In the genomic region with DNA sequence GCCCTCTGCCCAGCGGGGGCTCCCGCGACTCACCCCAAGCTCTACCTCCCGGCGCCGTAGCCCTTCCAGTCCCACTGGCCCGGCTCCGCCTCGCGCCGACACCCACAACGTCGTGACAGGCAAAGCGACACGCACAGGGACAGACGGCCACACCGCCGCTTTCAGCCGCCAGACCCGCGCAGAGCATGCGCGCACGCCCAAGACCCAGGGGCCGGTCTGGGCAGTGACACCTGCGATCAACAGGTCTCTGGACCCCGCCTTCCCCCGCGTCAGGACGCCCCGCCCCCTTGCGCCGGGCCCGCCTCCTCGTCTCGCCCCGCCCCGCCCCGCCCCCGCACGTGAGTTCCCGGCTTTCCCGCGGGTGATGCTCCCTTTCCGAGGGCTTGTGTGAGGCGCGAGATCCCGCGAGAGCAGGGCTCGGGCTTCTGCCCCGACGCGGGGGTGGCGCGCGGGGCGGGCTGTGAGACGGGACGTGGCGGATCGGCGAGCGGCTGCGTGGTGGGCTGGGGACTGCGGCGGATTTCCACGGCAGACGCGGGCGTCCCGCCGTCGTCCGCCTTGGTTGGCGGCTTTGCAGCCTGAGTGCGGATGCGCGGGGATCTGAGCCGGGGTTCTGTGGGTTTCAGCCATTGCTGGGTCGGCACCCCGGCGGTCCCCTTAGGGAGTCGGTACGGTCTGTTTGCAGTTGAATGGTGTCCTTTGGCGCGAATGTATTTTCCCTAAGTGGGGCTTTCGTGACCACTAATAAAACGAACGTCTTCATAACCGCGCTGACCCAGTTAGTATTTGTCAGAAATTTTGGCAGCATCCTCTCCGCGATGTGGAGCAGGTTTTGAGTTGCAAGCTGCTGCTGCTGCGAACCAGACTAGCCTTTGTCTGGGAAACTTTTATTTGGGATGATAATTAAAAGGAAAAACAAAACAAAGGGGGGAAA, we compare ENCODE assay signal across 8 mouse cellular contexts. TPM values are rescaled to one million over a fixed set of nuclear protein-coding genes. Genes with fewer than 3 reads are reported as not detected.
DNase-seq lines count a peak whose midpoint lies in the region; ATAC-seq lines count a peak whose summit lies in the region.

A gene (minus strand): TSS at position 262 of the 934 bp plus-strand sequence.

- WGBS in intestine, embryonic 15.5 days: under 1% methylated on average over 94 of the region's 94 CpGs

- ATAC-seq in intestine, embryonic 15.5 days: peak; percentile 99
- peak; percentile 91 for ATAC-seq in megakaryocyte-erythroid progenitor cell, adult 5-6 weeks (replicated peaks; ENCODE audit: low FRiP score, low TSS enrichment, poor library complexity, severe bottlenecking)

- H3K4me1 ChIP-seq in intestine, embryonic 15.5 days (replicated peaks): peaks cover 4% of the 10 kb centered on the region

- intact Hi-C loops in gastrocnemius, postnatal 36 days (cut with DNase I): loop anchor here (5.0 kb wide), 1 partner anchor 118 kb away; no protein-coding TSS in a partner anchor
- intact Hi-C loops in left cerebral cortex, postnatal 14 days (cut with DNase I): loop anchor here (5.0 kb wide), 2 partner anchors 42 to 118 kb away; no protein-coding TSS in a partner anchor

- H3K27ac ChIP-seq in intestine, embryonic 15.5 days: peak within 1 kb of the TSS; percentile 97

- peak; percentile 93 for DNase-seq in adrenal gland, adult 8-10 months
- DNase-seq in embryo, embryonic 11.5 days (ENCODE audit: low read depth, low spot score): peak; percentile 95
- DNase-seq in gastrocnemius, postnatal 36 days: peak; percentile 87 to 89
- peak; percentile 93 to 95 for DNase-seq in left cerebral cortex, postnatal 14 days (ENCODE audit: low spot score in 2 of 2)
- peak; percentile 94 for DNase-seq in right cerebral cortex, postnatal 14 days
- DNase-seq in urinary bladder, postnatal 25 days (ENCODE audit: low spot score): peak; percentile 92

- peak within 1 kb of the TSS; percentile 98 for H3K9ac ChIP-seq in intestine, embryonic 15.5 days

- H3K4me2 ChIP-seq in intestine, embryonic 15.5 days (replicated peaks): peak within 1 kb of the TSS; percentile 57

- no peaks in the 10 kb centered on the region for H3K27me3 ChIP-seq in intestine, embryonic 15.5 days (replicated peaks)

- H3K9me3 ChIP-seq in intestine, embryonic 15.5 days: no peaks in the 10 kb centered on the region

- no peaks in the 10 kb centered on the region for H3K36me3 ChIP-seq in intestine, embryonic 15.5 days

- H3K4me3 ChIP-seq in intestine, embryonic 15.5 days (replicated peaks): peak within 1 kb of the TSS; percentile 92

RNA-seq across cellular contexts. Expression of the gene that starts here (rescaled TPM):
- total RNA-seq in adrenal gland, adult 8-10 months (2022): 10 to 100 TPM; 32.5 to 57.2 (median 38.4) TPM
- 10 to 100 TPM in 1 of 2 experiments, 1 to 10 TPM in 1; 8.4 to 11.1 TPM for total RNA-seq in gastrocnemius, postnatal 36 days (2021)
- 12.1 and 12.4 TPM in 2 replicates for polyA plus RNA-seq in intestine, embryonic 15.5 days (2015; fragmentation: Nextera tagmentation; extraction: Ambion mirVana)
- total RNA-seq in left cerebral cortex, postnatal 14 days (2021): 10 to 100 TPM; 18.4 to 21.8 TPM
- total RNA-seq in megakaryocyte-erythroid progenitor cell, adult 5-6 weeks (2014; fragmentation: Nextera tagmentation): 4.4 and 5.6 TPM in 2 replicates
- 2.0 and 5.6 TPM in 2 replicates for total RNA-seq in megakaryocyte-erythroid progenitor cell, adult 5-6 weeks (2017)

Comparison
In these comparisons a context has a peak if more than half of its experiments do, and no peak if none do; other contexts are left out.
1. Peak in every context shown above with its lines: DNase-seq, ATAC-seq, H3K4me3 ChIP-seq and H3K27ac ChIP-seq.